Mouse (Mus musculus): ENCODE data around the gene Dntt. TPM values are rescaled to one million over a fixed set of nuclear protein-coding genes. Genes with fewer than 3 reads are reported as not detected.

Dntt gene
- total RNA-seq (2015; ENCODE audit: low replicate concordance) (1.0 and 5.4 TPM in 2 replicates), total RNA-seq (2017; ENCODE audit: low replicate concordance) (3.7 and 5.9 TPM in 2 replicates)

DNA sequence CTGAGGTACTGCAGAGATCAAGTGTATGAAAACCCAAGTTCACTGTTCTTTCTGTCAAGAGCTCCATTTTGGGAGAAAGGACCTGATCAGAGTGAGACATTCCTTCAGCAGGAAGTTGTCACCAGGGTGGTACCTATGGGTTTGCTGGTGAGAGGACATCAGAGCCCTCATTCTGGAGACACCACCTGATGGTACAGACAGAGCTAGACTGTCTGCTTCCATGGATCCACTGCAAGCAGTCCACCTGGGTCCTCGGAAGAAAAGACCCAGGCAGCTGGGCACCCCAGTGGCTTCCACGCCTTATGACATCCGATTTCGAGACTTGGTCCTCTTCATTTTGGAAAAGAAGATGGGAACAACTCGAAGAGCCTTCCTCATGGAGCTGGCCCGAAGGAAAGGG, at the start of gene Dntt:
Gene Dntt (plus strand): TSS at position 57 of the 400 bp plus-strand sequence.
- ATAC-seq (replicated peaks; ENCODE audit: low FRiP score, poor library complexity, severe bottlenecking), result no peak

- no peak for ATAC-seq (replicated peaks; ENCODE audit: low FRiP score, poor library complexity, severe bottlenecking)
These were observed 48.4 kb upstream of the Dntt start for GRCm38 (mm10) chr19:40980671-40981070.

GRCm38 (mm10) chr19:40984536-40984935, 44.5 kb upstream of the Dntt start:
- no peak for ATAC-seq (replicated peaks; ENCODE audit: low FRiP score, poor library complexity, severe bottlenecking)

DNA sequence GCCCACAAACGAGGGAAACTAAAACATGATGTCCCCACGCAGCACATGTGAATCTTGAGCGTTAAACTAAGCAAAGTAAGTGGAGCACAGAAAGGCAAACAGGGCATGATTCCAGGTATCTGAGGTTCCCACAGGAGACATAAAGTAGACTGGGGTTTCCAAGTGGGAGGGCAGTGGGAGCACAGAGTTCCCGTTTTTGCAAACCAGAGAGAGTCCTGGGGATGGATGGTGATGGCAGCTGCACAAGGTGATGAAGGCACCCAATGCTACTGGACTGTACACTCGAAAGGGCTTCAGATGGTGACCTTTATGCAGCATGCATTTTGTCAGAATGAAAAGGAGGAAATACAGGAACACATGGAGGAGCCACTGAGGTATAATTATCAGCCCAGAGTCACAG, 40.2 kb upstream of the Dntt start:
- ATAC-seq (replicated peaks; ENCODE audit: low FRiP score, poor library complexity, severe bottlenecking), result no peak

DNA sequence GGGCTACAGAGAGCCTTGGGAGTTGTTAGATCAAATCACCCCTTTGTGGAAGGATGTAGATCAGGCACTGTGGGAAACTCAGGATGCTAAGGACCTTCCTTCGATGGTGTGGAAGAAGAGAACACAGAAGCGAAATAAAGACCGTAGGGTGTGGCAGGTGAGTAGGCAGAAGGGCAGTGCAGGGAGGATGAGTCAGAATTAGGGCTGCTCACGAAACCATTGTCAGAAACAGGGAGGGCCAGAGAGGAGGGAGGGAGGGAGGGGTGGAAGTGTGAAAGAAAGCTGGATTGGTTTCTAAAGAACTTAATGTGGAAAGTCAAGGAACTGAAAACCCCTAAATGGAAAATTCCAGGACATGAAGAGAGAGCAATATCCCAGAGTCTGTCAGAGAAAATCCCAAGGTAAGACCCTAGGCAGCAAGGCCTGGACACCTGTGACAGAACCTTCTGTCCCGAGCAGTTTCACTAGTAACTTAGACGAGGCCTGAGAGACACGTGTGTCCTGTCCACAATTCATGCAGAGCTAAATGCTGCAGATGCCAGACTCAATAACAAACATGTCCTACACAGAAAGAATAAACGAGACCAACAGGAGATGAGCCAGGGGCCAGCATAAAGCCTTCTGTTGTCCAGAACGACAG, 39.0 kb upstream of the Dntt start:
- ATAC-seq (replicated peaks; ENCODE audit: low FRiP score, poor library complexity, severe bottlenecking), result no peak

DNA sequence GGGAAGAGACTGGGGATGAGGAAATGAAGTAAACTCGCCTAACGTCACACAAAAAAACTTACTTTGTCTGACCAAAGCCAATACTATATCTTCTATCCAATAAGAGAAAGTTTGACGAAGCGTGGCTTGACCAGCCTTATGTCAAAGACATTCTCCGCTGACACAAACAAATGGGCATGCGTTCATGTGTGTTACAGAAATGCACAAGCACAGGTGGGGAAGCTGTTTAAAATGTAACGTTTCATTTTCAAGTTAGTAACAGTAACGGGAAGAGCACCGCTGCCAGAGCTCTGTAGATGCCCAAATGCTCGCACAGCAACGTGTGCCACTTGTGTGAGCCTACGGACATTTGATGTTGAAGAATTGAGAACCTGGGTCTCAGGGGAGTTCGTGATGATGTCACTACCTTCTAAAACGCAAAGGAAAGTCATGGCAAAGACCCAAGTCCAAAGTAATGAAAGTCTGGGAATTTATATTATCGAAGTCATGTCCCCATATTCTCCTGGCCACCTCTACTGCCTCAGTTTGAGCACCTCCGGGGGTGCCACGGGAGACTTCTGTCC, 38.2 kb upstream of the Dntt start:
- no peak for ATAC-seq (replicated peaks; ENCODE audit: low FRiP score, poor library complexity, severe bottlenecking)

DNA sequence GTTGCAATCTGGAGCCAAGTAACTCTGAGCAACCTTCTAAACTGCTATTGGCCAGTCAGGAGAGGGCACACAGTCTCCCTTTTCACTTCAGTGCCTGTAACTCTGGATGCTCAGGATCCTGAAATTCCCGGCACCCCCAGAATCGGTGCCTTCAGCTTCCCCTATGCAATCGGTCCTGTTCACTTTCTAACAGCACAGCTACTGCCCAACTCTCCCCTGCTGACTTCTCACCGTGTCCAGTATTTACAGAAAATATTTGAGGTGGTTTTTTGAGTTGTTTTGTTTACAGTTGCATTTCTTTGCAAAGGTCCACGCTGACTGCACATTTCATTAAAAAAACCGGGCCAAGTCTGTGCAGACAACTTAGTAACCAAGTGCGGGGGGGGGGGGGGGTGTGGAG, 37.4 kb upstream of the Dntt start:
- ATAC-seq (replicated peaks; ENCODE audit: low FRiP score, poor library complexity, severe bottlenecking), result no peak

DNA sequence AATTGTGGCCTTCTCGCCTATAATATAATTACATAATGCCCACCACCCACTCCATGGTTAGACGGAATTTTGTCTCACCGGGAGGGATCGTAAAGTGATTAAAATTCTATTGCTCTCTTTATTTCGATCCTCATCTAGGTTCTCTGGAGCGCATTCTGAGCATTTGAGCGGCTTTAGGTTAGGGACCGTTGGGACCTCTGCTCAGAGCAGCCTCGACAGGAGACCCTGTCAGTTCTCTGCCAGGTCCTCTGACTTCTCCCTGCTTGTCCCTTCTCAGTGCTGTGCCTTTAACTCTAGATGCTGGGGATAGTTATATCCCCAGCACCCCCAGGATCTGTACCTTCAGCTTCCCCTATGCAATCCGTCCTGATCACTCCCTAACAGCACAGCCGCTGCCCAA, 37.0 kb upstream of the Dntt start:
- no peak for ATAC-seq (replicated peaks; ENCODE audit: low FRiP score, poor library complexity, severe bottlenecking)

GRCm38 (mm10) chr19:40992517-40993044, 36.5 kb upstream of the Dntt start:
- no peak for ATAC-seq (replicated peaks; ENCODE audit: low FRiP score, poor library complexity, severe bottlenecking)

DNA sequence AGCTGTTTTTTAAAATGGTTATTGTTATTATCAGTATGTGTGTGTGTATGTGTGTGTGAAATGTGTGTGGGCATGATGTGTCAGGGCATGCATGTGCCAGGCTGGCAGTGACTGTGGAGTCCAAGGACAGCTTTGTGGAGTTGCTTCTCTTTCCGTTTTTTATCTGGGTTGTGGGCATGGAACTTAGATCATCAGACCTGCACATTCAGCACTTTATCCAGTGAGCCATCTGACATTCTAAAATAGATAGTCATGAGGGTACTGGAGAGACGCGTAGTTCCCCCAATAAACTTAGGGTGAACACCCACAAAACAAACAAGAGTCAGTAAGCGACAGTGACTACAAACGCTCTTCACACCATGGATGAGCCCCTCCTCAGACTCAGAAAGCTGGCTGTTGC, 35.7 kb upstream of the Dntt start:
- no peak for ATAC-seq (replicated peaks; ENCODE audit: low FRiP score, poor library complexity, severe bottlenecking)

DNA sequence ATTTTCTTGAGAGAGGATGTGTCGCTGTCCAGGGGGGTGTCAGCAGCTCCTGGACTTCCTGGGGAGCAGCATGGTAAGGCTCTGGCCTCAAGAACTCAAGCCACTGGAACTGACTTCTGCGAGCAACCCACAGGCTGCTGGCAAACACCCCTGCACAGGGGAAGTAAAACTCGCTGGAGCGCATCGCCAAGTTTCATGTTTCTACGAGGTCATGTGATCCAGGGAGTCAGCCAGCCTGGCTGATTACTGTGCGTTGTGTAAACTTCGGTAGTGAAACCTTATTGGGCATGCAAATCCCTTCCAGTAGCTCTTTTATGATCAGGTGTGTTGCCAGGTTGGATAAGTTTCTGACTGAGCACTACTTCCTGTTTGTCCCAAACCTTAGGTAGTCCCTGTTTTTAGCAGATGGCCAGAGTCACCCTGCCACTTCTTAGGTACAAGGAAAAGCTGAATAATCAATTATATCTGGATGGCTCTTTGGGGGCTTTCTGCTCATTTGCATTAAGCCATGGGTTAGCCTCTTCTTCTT, 35.0 kb upstream of the Dntt start, which contains the start of gene Blnk:
Gene Blnk (minus strand): TSS at position 479 of the 529 bp plus-strand sequence.
- ATAC-seq (replicated peaks; ENCODE audit: low FRiP score, poor library complexity, severe bottlenecking), result peak; percentile 63

- no peak for ATAC-seq (replicated peaks; ENCODE audit: low FRiP score, poor library complexity, severe bottlenecking)
These were observed 34.2 kb upstream of the Dntt start for GRCm38 (mm10) chr19:40994911-40995310.

DNA sequence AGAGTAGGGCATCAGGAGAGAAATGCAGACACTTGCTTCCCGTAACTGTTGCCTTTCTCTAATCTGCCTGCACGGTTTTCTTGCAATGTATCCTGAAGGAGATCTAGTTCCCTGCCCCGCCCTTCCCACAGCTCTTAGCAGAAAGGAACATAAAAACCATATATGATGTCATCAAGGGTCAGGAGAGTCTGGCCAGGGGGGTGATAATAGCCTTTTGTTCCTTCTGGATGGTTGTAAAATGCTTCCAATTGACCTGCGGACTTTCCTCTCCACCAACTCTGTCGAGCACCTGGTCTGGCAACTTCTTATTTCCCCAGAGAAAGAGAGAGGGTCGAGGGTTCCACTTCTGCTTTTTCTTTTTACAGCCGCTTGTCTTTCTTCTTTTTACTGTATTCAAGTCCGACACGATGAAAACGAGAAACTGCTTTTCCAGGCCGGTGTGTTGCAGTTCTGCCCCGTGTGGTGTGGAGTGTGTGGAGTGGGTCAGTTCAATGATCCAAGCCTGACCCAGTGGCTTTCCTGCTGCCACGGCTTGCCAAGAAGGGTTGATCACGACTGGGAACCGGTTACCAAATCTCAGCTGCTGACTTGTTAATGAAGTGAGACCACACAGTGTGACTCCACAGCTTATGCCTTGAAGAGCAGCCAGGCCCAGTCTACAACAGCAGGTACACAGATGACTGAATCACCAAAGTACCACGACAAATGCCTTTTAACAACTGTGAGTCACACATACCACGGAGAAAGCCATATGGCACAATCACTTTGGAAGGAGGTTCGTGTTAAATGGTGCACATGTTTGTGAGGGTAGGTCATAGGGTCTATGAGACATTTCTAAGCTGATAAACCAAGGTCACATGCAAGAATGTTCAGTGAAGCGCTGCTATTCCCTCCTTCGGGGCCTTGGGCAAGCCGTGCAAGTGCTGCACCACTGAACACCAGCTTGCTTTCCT, 33.4 kb upstream of the Dntt start:
- no peak for ATAC-seq (replicated peaks; ENCODE audit: low FRiP score, poor library complexity, severe bottlenecking)

DNA sequence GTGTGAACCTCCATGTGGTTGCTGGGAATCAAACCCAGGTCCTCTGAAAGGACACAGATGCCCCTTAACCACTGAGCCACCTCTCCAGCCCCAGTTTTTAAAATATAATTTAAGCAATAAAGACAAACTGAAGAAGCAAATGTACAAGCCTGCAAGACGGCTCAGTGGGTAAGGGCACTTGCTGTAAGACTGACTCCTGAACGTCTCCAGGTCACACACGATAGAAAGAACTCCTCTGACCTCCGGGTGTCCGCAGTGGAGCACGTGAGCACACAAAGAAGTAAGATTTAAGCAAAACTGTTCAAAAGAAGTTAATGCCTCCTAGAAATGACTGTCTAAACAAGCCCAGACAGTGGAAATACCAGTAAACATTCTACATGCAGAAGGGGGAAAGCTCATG, 32.4 kb upstream of the Dntt start:
- no peak for ATAC-seq (replicated peaks; ENCODE audit: low FRiP score, poor library complexity, severe bottlenecking)

GRCm38 (mm10) chr19:40998469-40999170, 30.5 kb upstream of the Dntt start:
- no peak for ATAC-seq (replicated peaks; ENCODE audit: low FRiP score, poor library complexity, severe bottlenecking)

- peak; percentile 85 for ATAC-seq (replicated peaks; ENCODE audit: low FRiP score, poor library complexity, severe bottlenecking)
These were observed 29.5 kb upstream of the Dntt start for GRCm38 (mm10) chr19:40999569-40999968.

DNA sequence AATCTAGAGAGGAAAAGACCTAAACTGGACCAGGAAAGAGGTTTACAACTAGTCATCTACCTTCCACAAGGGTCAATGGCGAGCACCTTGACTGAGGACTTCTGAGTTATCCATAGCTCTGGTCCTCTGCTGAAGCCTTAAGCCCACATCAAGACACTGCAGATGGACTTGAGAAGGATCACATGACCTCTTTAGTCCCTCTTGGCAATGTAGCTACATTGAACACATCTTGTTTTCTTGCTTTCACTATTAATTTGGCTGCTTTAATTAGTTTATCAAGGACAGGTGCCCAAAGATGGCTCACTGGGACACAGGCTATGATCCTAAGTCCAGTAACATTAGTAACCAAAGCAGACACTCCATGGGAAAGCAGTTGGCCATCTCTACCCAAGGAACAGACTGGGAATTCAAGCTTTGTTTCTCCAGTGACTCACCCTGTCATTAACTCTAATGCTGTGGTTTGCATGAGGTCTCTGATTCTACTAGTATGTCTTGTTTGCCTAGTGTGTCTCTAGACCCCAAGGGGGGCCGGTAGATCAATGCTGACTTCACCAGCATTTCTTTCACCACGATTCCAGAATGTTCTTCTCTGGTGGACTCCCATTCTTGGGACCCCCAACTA, 25.3 kb upstream of the Dntt start:
- no peak for ATAC-seq (replicated peaks; ENCODE audit: low FRiP score, poor library complexity, severe bottlenecking)

- ATAC-seq (replicated peaks; ENCODE audit: low FRiP score, poor library complexity, severe bottlenecking), result no peak
These were observed 22.5 kb upstream of the Dntt start for GRCm38 (mm10) chr19:41006621-41007020.

DNA sequence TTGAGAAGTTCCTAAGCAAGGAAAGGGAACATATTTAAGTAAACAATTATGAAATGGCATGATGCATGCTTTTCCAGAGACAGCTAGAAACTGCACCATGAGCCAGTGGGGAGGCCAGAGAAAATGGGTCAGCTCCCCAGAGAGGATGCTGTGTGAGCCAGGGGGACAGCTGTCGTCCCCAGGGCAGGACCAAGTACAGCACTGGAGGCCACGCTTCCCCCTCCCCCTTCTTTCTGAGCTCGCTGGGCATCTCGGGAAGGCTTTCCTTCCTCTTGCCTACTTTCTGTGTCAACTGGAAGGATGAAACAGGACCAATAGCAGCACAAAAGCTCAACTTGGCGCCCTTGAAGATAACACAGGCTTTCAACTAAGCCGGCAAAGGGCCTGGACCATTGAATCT, 21.7 kb upstream of the Dntt start:
- no peak for ATAC-seq (replicated peaks; ENCODE audit: low FRiP score, poor library complexity, severe bottlenecking)
